Mouse (Mus musculus): Measurements from ENCODE around the gene Rbl2.

Gene Rbl2

GRCm38 (mm10) chr8:91158617-91159016, 88.8 kb downstream of the Rbl2 start:
- TF ChIP-seq CTCF (conservative IDR thresholded peaks at IDR 0.05; ENCODE audit: low read length) (no peak), NANOG (IDR thresholded peaks at IDR 0.05; ENCODE audit: borderline replicate concordance, low read length) (no peak), POU5F1 (IDR thresholded peaks at IDR 0.05; ENCODE audit: borderline replicate concordance, low read length) (no peak)
- H3K4me3 ChIP-seq (replicated peaks; ENCODE audit: low read length): no peak overlapping the region

DNA sequence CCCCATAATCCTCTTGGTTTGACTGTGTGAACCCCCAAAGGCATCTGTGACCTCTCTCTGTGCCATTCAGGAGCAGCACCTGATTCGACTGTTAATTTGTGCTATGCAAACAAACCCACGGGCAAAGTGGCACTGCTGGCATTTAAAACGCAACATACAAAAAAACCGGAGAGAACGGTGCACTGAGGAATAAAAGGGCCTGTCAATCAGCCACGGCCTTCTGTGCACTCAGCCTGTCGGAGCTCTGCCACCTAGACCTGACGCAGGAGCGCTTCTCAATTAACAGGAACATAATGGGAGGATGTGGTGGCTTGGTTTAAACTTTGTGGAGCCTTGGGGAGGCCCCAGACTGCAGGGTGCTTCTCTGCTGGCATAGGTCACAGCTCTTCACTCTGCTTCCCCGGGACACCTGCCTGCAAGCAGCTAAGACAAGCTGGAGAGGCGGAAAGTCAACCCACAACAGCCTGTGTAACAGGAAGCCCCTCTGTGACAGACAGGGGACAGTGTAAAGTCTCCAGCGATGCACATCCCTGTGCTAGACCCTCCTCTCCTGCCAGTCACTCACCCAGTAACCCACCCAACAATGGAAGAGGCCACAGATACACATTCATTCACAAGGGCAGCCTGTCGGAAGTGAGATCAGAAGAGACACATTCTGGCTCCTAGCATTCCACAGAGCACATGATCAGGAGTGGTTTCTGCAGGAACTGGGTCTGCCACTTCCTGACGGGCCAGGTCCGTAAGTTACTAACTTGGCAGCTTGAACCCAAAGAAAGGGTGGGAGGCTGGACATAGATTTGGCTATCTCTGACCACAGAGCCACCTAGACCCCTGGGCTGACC, 90.3 kb downstream of the Rbl2 start:
- H3K4me3 ChIP-seq (replicated peaks; ENCODE audit: low read length): no peak overlapping the region
- TF ChIP-seq CTCF (conservative IDR thresholded peaks at IDR 0.05; ENCODE audit: low read length) (no peak), POU5F1 (IDR thresholded peaks at IDR 0.05; ENCODE audit: borderline replicate concordance, low read length) (no peak), NANOG (IDR thresholded peaks at IDR 0.05; ENCODE audit: borderline replicate concordance, low read length) (no peak)
- H3K9me3 ChIP-seq (ENCODE audit: low read length): peaks cover 3% of the 10 kb centered on the region

More at GRCm38 (mm10) chr8:91158617-91159016, 88.8 kb downstream of the Rbl2 start:
- Histone ChIP-seq H3K9me3 (ENCODE audit: low read length) (no peaks in the 10 kb centered on the region), H3K27me3 (ENCODE audit: insufficient read depth, low read length) (peaks cover 5% of the 10 kb centered on the region; the same call in 1 of the 2 replicates), H3K4me1 (replicated peaks; ENCODE audit: low read depth, low read length) (peaks cover 17% of the 10 kb centered on the region), H3K36me3 (ENCODE audit: insufficient read depth, low read length) (no peaks in the 10 kb centered on the region)

DNA sequence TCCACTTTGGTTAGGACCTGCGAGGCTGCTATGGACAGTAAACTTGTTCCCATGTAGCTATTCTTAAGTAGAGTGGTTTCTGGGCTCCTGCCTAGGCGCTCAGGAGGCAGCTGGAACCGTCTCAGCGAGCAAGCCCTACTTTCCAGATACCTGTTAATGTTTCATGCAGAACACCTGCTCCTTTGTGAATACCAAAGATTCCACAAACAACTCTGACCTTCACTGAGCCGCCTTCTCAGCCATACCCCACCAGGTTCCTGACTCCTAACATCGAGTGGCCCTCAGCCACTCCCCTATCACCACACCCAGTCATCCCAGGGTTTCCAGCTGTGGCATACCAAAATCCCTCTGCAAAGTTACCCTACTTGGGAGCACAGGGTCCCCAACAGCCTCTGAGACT, 100.3 kb downstream of the Rbl2 start:
- no peaks in the 10 kb centered on the region for H3K36me3 ChIP-seq (ENCODE audit: insufficient read depth, low read length)
- H3K4me1 ChIP-seq (replicated peaks; ENCODE audit: low read depth, low read length): peaks cover 23% of the 10 kb centered on the region
- no peak overlapping the region for H3K4me3 ChIP-seq (replicated peaks; ENCODE audit: low read length)
- H3K27me3 ChIP-seq (ENCODE audit: insufficient read depth, low read length): peaks cover 10% of the 10 kb centered on the region
- no peak for TF ChIP-seq POU5F1 (IDR thresholded peaks at IDR 0.05; ENCODE audit: borderline replicate concordance, low read length)
- TF ChIP-seq NANOG (IDR thresholded peaks at IDR 0.05; ENCODE audit: borderline replicate concordance, low read length): no peak
- TF ChIP-seq CTCF (conservative IDR thresholded peaks at IDR 0.05; ENCODE audit: low read length): no peak
- H3K9me3 ChIP-seq (ENCODE audit: low read length): peaks cover 8% of the 10 kb centered on the region

More for the DNA sequence above, 90.3 kb downstream of the Rbl2 start:
- Histone ChIP-seq H3K4me1 (replicated peaks; ENCODE audit: low read depth, low read length) (peaks cover 10% of the 10 kb centered on the region; the same call in 1 of the 2 replicates), H3K27me3 (ENCODE audit: insufficient read depth, low read length) (peaks cover 5% of the 10 kb centered on the region; the same call in 1 of the 2 replicates), H3K36me3 (ENCODE audit: insufficient read depth, low read length) (no peaks in the 10 kb centered on the region)

DNA sequence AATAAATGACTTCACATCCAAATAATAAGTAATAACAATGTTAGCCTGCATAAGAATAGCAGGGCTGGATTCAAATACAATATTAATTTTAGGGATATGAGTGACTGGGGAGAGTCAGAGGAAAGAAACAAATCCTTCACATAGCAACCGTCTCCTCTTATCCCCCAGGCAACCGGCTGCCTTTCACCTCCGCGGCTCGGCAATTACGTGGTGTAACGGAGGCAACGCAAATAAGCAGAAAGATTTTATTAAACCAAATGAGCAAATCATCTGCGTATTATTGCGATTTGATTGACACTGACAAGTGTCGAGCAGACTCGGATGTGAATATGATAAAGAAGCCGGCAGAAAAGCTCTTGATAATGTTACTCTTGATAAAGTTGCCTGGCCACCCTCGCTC, 101.1 kb downstream of the Rbl2 start:
- H3K36me3 ChIP-seq (ENCODE audit: insufficient read depth, low read length): no peaks in the 10 kb centered on the region
- H3K27me3 ChIP-seq (ENCODE audit: insufficient read depth, low read length): peaks cover 10% of the 10 kb centered on the region
- no peak overlapping the region for H3K4me3 ChIP-seq (replicated peaks; ENCODE audit: low read length)
- H3K4me1 ChIP-seq (replicated peaks; ENCODE audit: low read depth, low read length): peaks cover 23% of the 10 kb centered on the region
- 0 out of 2 replicates have a peak, but pooled peaks cover under 1% of the 10 kb centered on the region for H3K9me3 ChIP-seq (ENCODE audit: low read length)
- TF ChIP-seq POU5F1 (IDR thresholded peaks at IDR 0.05; ENCODE audit: borderline replicate concordance, low read length) (no peak), CTCF (conservative IDR thresholded peaks at IDR 0.05; ENCODE audit: low read length) (no peak), NANOG (IDR thresholded peaks at IDR 0.05; ENCODE audit: borderline replicate concordance, low read length) (no peak)

DNA sequence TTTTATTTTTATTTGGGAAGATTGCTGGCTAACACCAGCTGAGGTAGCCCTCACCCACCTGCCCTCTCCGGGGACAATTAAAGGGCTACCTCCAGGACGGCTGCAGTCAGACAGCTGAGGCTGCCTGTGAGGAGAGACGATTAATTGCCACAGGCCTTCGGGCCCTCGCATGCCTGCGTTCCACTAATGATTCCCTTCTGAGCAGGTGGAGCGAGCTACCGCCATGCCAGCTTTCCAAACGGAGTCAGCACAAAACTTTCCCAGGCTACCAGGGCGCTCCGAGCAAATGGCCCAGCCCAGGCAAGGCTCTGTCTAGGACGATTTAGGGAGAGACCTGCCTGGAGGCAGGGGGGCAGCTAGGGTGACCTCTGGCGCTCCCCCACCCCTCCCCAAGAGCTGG, 101.7 kb downstream of the Rbl2 start:
- no peaks in the 10 kb centered on the region for H3K9me3 ChIP-seq (ENCODE audit: low read length)
- peaks cover 10% of the 10 kb centered on the region for H3K27me3 ChIP-seq (ENCODE audit: insufficient read depth, low read length)
- peaks cover 23% of the 10 kb centered on the region for H3K4me1 ChIP-seq (replicated peaks; ENCODE audit: low read depth, low read length)
- no peak overlapping the region for H3K4me3 ChIP-seq (replicated peaks; ENCODE audit: low read length)
- TF ChIP-seq CTCF (conservative IDR thresholded peaks at IDR 0.05; ENCODE audit: low read length) (no peak), NANOG (IDR thresholded peaks at IDR 0.05; ENCODE audit: borderline replicate concordance, low read length) (no peak), POU5F1 (IDR thresholded peaks at IDR 0.05; ENCODE audit: borderline replicate concordance, low read length) (no peak)
- no peaks in the 10 kb centered on the region for H3K36me3 ChIP-seq (ENCODE audit: insufficient read depth, low read length)

Data from E14TG2a.4 (cell line).